Mouse (Mus musculus): Measurements from ENCODE around the gene Hoxa6. TPM values are rescaled to one million over a fixed set of nuclear protein-coding genes. Genes with fewer than 3 reads are reported as not detected.

The Hoxa6 gene
- total and polyA plus RNA-seq, 3 experiments = 0.16 TPM; not detected in 2

DNA sequence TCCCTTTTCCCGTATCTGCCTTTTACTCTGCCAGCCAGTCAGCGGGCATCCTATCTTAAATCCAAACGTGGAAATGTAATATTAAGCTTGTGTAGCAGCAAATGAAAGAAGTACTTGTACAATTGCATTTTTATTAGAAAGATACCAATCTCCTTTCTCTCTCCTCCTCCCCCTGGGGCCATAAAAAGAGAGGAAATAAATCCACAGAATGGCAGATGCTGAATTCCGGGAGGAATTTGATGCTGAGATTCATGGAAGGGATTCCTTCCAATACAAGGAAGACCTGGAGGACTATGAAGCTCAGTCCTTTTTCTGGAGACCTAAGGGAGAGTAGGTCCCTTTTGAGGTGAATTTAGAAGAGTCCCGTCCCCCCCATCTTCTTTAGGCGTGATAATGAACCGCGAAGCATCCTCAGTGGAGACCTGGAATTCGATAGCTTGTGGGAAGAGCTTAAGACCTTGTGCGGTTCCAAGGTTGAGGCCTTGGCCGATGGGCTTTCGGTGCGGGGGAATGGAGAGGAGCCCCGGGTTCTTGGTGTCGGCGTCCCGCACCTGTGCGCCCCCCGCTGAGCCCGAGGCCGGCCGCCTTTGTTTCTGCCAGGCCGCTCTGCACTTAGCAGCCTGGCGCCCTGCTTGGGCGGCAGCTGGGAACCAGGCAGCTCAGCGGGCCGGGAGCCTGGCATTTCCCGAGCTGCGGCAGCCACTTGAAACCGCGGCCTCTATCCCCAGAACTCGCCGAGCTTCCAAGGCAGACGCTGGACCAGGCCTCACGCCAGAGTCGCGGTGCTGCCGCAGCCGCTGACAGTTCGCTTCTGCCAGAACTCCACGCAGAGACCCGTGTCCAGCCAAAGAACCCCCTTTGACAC is 40.1 kb downstream of the Hoxa6 start:
- Histone ChIP-seq H3K4me1 (ENCODE audit: insufficient read depth, low read depth, low read length) (no peaks in the 10 kb centered on the region), H3K9me3 (replicated peaks) (no peaks in the 10 kb centered on the region), H3K27me3 (ENCODE audit: insufficient read depth, low read length) (peaks cover 74% of the 10 kb centered on the region), H3K4me3 (ENCODE audit: low read depth, low read length) (no peak overlapping the region), H3K36me3 (replicated peaks) (no peaks in the 10 kb centered on the region)
- DNase-seq (ENCODE audit: low spot score) (no peak), ATAC-seq (ENCODE audit: extremely low read depth, insufficient number of reproducible peaks, low FRiP score, poor library complexity, severe bottlenecking) (no peak)
- TF ChIP-seq GATA1 (IDR thresholded peaks at IDR 0.05; ENCODE audit: borderline replicate concordance, low read length) = no peak
- TF ChIP-seq GATA2 (IDR thresholded peaks at IDR 0.05; ENCODE audit: borderline replicate concordance, low read depth, low read length) = no peak
- TF ChIP-seq CTCF (IDR thresholded peaks at IDR 0.05; ENCODE audit: low read depth, low read length) = no peak
- no peak for TF ChIP-seq POLR2AphosphoS5 (IDR thresholded peaks at IDR 0.05; ENCODE audit: insufficient replicate concordance, low read depth, low read length)
- TF ChIP-seq TAL1 (conservative IDR thresholded peaks at IDR 0.05; ENCODE audit: low read depth, low read length) = no peak

- ATAC-seq (ENCODE audit: extremely low read depth, insufficient number of reproducible peaks, low FRiP score, poor library complexity, severe bottlenecking) (no peak), DNase-seq (ENCODE audit: low spot score) (no peak)
- no peak for TF ChIP-seq GATA2 (IDR thresholded peaks at IDR 0.05; ENCODE audit: borderline replicate concordance, low read depth, low read length)
- TF ChIP-seq TAL1 (conservative IDR thresholded peaks at IDR 0.05; ENCODE audit: low read depth, low read length) = no peak
- no peak for TF ChIP-seq GATA1 (IDR thresholded peaks at IDR 0.05; ENCODE audit: borderline replicate concordance, low read length)
- no peak for TF ChIP-seq POLR2AphosphoS5 (IDR thresholded peaks at IDR 0.05; ENCODE audit: insufficient replicate concordance, low read depth, low read length)
- no peak for TF ChIP-seq CTCF (IDR thresholded peaks at IDR 0.05; ENCODE audit: low read depth, low read length)
- Histone ChIP-seq H3K4me1 (ENCODE audit: insufficient read depth, low read depth, low read length) (no peaks in the 10 kb centered on the region), H3K9me3 (replicated peaks) (no peaks in the 10 kb centered on the region), H3K27me3 (ENCODE audit: insufficient read depth, low read length) (peaks cover 81% of the 10 kb centered on the region), H3K36me3 (replicated peaks) (no peaks in the 10 kb centered on the region), H3K4me3 (ENCODE audit: low read depth, low read length) (no peak overlapping the region)
These were observed 40.8 kb downstream of the Hoxa6 start for GRCm38 (mm10) chr6:52167736-52168161.

DNA sequence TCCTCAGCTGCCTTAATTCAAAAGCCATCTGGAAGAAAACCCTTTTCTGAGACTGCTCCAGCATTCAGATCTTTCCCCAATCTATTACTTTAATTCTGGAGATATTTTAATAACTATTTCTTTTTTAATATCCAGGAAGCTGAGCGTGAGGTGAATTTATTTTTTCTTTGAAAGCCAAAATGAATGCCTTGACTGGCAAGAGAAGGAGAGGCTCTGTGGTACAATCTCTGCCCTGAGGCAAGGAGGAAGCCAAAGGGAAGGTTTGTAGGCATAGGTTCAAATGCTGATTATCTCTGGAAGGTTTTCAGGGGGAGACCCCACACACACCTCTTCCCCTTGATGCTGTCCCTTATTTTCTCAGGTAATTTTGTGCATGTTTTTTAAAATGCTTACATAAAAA is 41.3 kb downstream of the Hoxa6 start:
- TF ChIP-seq TAL1 (conservative IDR thresholded peaks at IDR 0.05; ENCODE audit: low read depth, low read length) = no peak
- TF ChIP-seq GATA2 (IDR thresholded peaks at IDR 0.05; ENCODE audit: borderline replicate concordance, low read depth, low read length) = no peak
- TF ChIP-seq GATA1 (IDR thresholded peaks at IDR 0.05; ENCODE audit: borderline replicate concordance, low read length) = no peak
- no peak for TF ChIP-seq POLR2AphosphoS5 (IDR thresholded peaks at IDR 0.05; ENCODE audit: insufficient replicate concordance, low read depth, low read length)
- no peak for TF ChIP-seq CTCF (IDR thresholded peaks at IDR 0.05; ENCODE audit: low read depth, low read length)
- Histone ChIP-seq H3K4me1 (ENCODE audit: insufficient read depth, low read depth, low read length) (no peaks in the 10 kb centered on the region), H3K36me3 (replicated peaks) (no peaks in the 10 kb centered on the region), H3K9me3 (replicated peaks) (no peaks in the 10 kb centered on the region), H3K27me3 (ENCODE audit: insufficient read depth, low read length) (peaks cover 77% of the 10 kb centered on the region), H3K4me3 (ENCODE audit: low read depth, low read length) (no peak overlapping the region)
- no peak for DNase-seq (ENCODE audit: low spot score)
- ATAC-seq (ENCODE audit: extremely low read depth, insufficient number of reproducible peaks, low FRiP score, poor library complexity, severe bottlenecking) = no peak

DNA sequence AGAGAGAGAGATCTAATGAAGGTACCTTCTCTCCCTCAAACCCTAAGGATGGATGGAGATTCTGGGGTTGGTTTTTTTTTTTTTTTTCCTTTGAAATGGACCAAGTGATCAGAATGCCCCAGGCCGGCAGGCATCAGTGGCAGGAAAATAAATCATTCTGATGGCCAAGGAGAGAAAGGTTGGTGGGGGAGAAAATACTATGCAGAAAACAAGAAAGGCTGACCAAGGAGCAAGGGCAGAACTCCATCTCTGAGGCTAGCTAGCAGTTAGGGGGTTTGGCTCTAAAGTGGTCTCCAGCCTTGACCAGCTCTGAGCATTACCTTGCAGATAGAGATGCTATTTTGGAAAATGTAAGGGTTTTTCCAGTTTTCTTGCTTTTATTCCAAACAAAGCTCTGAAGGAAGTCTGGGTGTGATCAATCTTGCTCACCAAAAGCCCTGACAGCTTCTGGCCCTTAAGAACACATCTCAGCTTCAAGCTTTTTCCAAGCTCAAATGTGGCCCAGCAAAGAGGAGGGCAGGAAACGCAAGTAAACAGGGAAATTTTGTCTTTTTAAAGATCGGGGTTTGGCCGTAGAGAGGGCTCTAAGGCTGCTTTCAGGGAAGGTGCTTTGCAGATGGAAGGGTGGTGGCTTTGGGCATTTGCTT is 42.0 kb downstream of the Hoxa6 start:
- no peak overlapping the region for H3K4me3 ChIP-seq (ENCODE audit: low read depth, low read length)
- no peaks in the 10 kb centered on the region for H3K9me3 ChIP-seq (replicated peaks)
- ATAC-seq (ENCODE audit: extremely low read depth, insufficient number of reproducible peaks, low FRiP score, poor library complexity, severe bottlenecking) (no peak), DNase-seq (ENCODE audit: low spot score) (no peak)
- H3K27me3 ChIP-seq (ENCODE audit: insufficient read depth, low read length) = peaks cover 75% of the 10 kb centered on the region
- no peaks in the 10 kb centered on the region for H3K36me3 ChIP-seq (replicated peaks)
- TF ChIP-seq TAL1 (conservative IDR thresholded peaks at IDR 0.05; ENCODE audit: low read depth, low read length) (no peak), CTCF (IDR thresholded peaks at IDR 0.05; ENCODE audit: low read depth, low read length) (no peak), GATA2 (IDR thresholded peaks at IDR 0.05; ENCODE audit: borderline replicate concordance, low read depth, low read length) (no peak), POLR2AphosphoS5 (IDR thresholded peaks at IDR 0.05; ENCODE audit: insufficient replicate concordance, low read depth, low read length) (no peak), GATA1 (IDR thresholded peaks at IDR 0.05; ENCODE audit: borderline replicate concordance, low read length) (no peak)
- no peaks in the 10 kb centered on the region for H3K4me1 ChIP-seq (ENCODE audit: insufficient read depth, low read depth, low read length)

- TF ChIP-seq CTCF (IDR thresholded peaks at IDR 0.05; ENCODE audit: low read depth, low read length) = no peak
- Histone ChIP-seq H3K9me3 (replicated peaks) (no peaks in the 10 kb centered on the region), H3K4me3 (ENCODE audit: low read depth, low read length) (no peak overlapping the region), H3K27me3 (ENCODE audit: insufficient read depth, low read length) (peaks cover 72% of the 10 kb centered on the region), H3K4me1 (ENCODE audit: insufficient read depth, low read depth, low read length) (no peaks in the 10 kb centered on the region), H3K36me3 (replicated peaks) (no peaks in the 10 kb centered on the region)
- DNase-seq (ENCODE audit: low spot score) (no peak), ATAC-seq (ENCODE audit: extremely low read depth, insufficient number of reproducible peaks, low FRiP score, poor library complexity, severe bottlenecking) (no peak)
These were observed 42.8 kb downstream of the Hoxa6 start for GRCm38 (mm10) chr6:52165441-52166370.
